Mouse (Mus musculus): ENCODE data around the gene Bmi1.

The Bmi1 gene

GRCm38 (mm10) chr2:18725880-18726279, 49.1 kb downstream of the Bmi1 start:
- DNase-seq (ENCODE audit: low spot score): no peak

- DNase-seq (ENCODE audit: low spot score): no peak
Observed at GRCm38 (mm10) chr2:18731718-18732117, 54.9 kb downstream of the Bmi1 start.

GRCm38 (mm10) chr2:18734394-18735127, 57.7 kb downstream of the Bmi1 start:
- no peak for DNase-seq (ENCODE audit: low spot score)

Measured in layer of hippocampus, adult 11-12 months (tissue).